Mouse (Mus musculus): ENCODE results near the gene Rhag. TPM values are rescaled to one million over a fixed set of nuclear protein-coding genes. Genes with fewer than 3 reads are reported as not detected.

Gene Rhag
- polyA plus RNA-seq, 1 experiment from 2014 or later: 71.2 TPM

- H3K4me2 ChIP-seq (ENCODE audit: low read depth, low read length): peak overlapping the region; percentile 99
- WGBS (ENCODE audit: insufficient replicate concordance): 7% methylated on average over 6 of the region's 6 CpGs
- TF ChIP-seq EP300 (IDR thresholded peaks at IDR 0.05; ENCODE audit: low read depth): no peak
- no peak for TF ChIP-seq CTCF (IDR thresholded peaks at IDR 0.05; ENCODE audit: low read depth)
Measured at GRCm38 (mm10) chr17:40879528-40879923, 68.6 kb downstream of the Rhag start.

GRCm38 (mm10) chr17:40879924-40880691 lies 69.2 kb downstream of the Rhag start, which contains the start of gene 9130008F23Rik:
Gene 9130008F23Rik, minus strand, starts transcription at chr17:40880559.
- no peaks in the 10 kb centered on the region for H3K36me3 ChIP-seq (replicated peaks; ENCODE audit: insufficient read depth, low read length)
- peak within 1 kb of the TSS; percentile 45; the same call in 1 of the 2 replicates for H3K27ac ChIP-seq (ENCODE audit: low read depth)
- DNase-seq (peak; percentile 54), ATAC-seq (peak; percentile 78)
- peak within 1 kb of the TSS; percentile 72 for H3K9ac ChIP-seq (replicated peaks)
- H3K4me3 ChIP-seq (ENCODE audit: low read depth, low read length): peak within 1 kb of the TSS; percentile 75
- H3K4me2 ChIP-seq (ENCODE audit: low read depth, low read length): peak within 1 kb of the TSS; percentile 99
- H3K9me3 ChIP-seq (ENCODE audit: low read length): no peaks in the 10 kb centered on the region
- H3K4me1 ChIP-seq (ENCODE audit: insufficient read depth): peaks cover 9% of the 10 kb centered on the region
- TF ChIP-seq CTCF (IDR thresholded peaks at IDR 0.05; ENCODE audit: low read depth): no peak
- TF ChIP-seq EP300 (IDR thresholded peaks at IDR 0.05; ENCODE audit: low read depth): no peak
- no peaks in the 10 kb centered on the region for H3K27me3 ChIP-seq (ENCODE audit: insufficient read depth, low read length)
- under 1% methylated on average over 40 of the region's 40 CpGs for WGBS (ENCODE audit: insufficient replicate concordance)

More at GRCm38 (mm10) chr17:40879528-40879923, 68.6 kb downstream of the Rhag start:
- peak overlapping the region; percentile 72 for H3K9ac ChIP-seq (replicated peaks)
- no peaks in the 10 kb centered on the region for H3K36me3 ChIP-seq (replicated peaks; ENCODE audit: insufficient read depth, low read length)
- DNase-seq (no peak), ATAC-seq (no peak)
- H3K27ac ChIP-seq (ENCODE audit: low read depth): no peak overlapping the region
- no peaks in the 10 kb centered on the region for H3K9me3 ChIP-seq (ENCODE audit: low read length)
- H3K4me3 ChIP-seq (ENCODE audit: low read depth, low read length): peak overlapping the region; percentile 75
- no peaks in the 10 kb centered on the region for H3K27me3 ChIP-seq (ENCODE audit: insufficient read depth, low read length)
- H3K4me1 ChIP-seq (ENCODE audit: insufficient read depth): peaks cover 9% of the 10 kb centered on the region

- no peak overlapping the region for H3K27ac ChIP-seq (ENCODE audit: low read depth)
- no peak overlapping the region for H3K4me3 ChIP-seq (ENCODE audit: low read depth, low read length)
- H3K27me3 ChIP-seq (ENCODE audit: insufficient read depth, low read length): no peaks in the 10 kb centered on the region
- no peak for ATAC-seq
- no peaks in the 10 kb centered on the region for H3K9me3 ChIP-seq (ENCODE audit: low read length)
- H3K36me3 ChIP-seq (replicated peaks; ENCODE audit: insufficient read depth, low read length): no peaks in the 10 kb centered on the region
- no peak overlapping the region for H3K9ac ChIP-seq (replicated peaks)
- peaks cover 9% of the 10 kb centered on the region for H3K4me1 ChIP-seq (ENCODE audit: insufficient read depth)
- no peak for TF ChIP-seq CTCF (IDR thresholded peaks at IDR 0.05; ENCODE audit: low read depth)
- no peak for TF ChIP-seq EP300 (IDR thresholded peaks at IDR 0.05; ENCODE audit: low read depth)
- WGBS (ENCODE audit: insufficient replicate concordance): 60% methylated on average over 6 of the region's 6 CpGs
- DNase-seq: no peak
- no peak overlapping the region for H3K4me2 ChIP-seq (ENCODE audit: low read depth, low read length)
Measured at GRCm38 (mm10) chr17:40882172-40882571, 71.2 kb downstream of the Rhag start.

GRCm38 (mm10) chr17:40885155-40885554 lies 74.2 kb downstream of the Rhag start:
- WGBS (ENCODE audit: insufficient replicate concordance): 79% methylated on average over 4 of the region's 4 CpGs
- H3K4me3 ChIP-seq (ENCODE audit: low read depth, low read length): no peak overlapping the region
- DNase-seq: no peak

GRCm38 (mm10) chr17:40887849-40888536 lies 77.1 kb downstream of the Rhag start:
- Histone ChIP-seq H3K4me2 (ENCODE audit: low read depth, low read length) (no peak overlapping the region), H3K9me3 (ENCODE audit: low read length) (no peaks in the 10 kb centered on the region), H3K27ac (ENCODE audit: low read depth) (no peak overlapping the region), H3K4me3 (ENCODE audit: low read depth, low read length) (no peak overlapping the region), H3K9ac (replicated peaks) (no peak overlapping the region), H3K4me1 (ENCODE audit: insufficient read depth) (no peaks in the 10 kb centered on the region), H3K27me3 (ENCODE audit: insufficient read depth, low read length) (no peaks in the 10 kb centered on the region), H3K36me3 (replicated peaks; ENCODE audit: insufficient read depth, low read length) (no peaks in the 10 kb centered on the region)
- ATAC-seq: no peak
- WGBS (ENCODE audit: insufficient replicate concordance): 54% methylated on average over 4 of the region's 4 CpGs
- no peak for DNase-seq
- TF ChIP-seq CTCF (IDR thresholded peaks at IDR 0.05; ENCODE audit: low read depth) (no peak), EP300 (IDR thresholded peaks at IDR 0.05; ENCODE audit: low read depth) (no peak)

More at GRCm38 (mm10) chr17:40885155-40885554, 74.2 kb downstream of the Rhag start:
- ATAC-seq: no peak
- no peaks in the 10 kb centered on the region for H3K36me3 ChIP-seq (replicated peaks; ENCODE audit: insufficient read depth, low read length)
- H3K9ac ChIP-seq (replicated peaks): no peak overlapping the region
- no peaks in the 10 kb centered on the region for H3K9me3 ChIP-seq (ENCODE audit: low read length)
- no peak overlapping the region for H3K4me2 ChIP-seq (ENCODE audit: low read depth, low read length)
- H3K27ac ChIP-seq (ENCODE audit: low read depth): no peak overlapping the region
- no peaks in the 10 kb centered on the region for H3K27me3 ChIP-seq (ENCODE audit: insufficient read depth, low read length)
- TF ChIP-seq CTCF (IDR thresholded peaks at IDR 0.05; ENCODE audit: low read depth) (no peak), EP300 (IDR thresholded peaks at IDR 0.05; ENCODE audit: low read depth) (no peak)
- peaks cover 4% of the 10 kb centered on the region; the same call in 1 of the 2 replicates for H3K4me1 ChIP-seq (ENCODE audit: insufficient read depth)

Other genes with a start within 250 kb of the Rhag start
- gene Esp6, start 249.6 kb upstream of the Rhag start, polyA plus RNA-seq (2015; fragmentation: Nextera tagmentation; extraction: Ambion mirVana): not detected in 2 replicates
- gene Esp4, start 212.5 kb upstream of the Rhag start, polyA plus RNA-seq (2015; fragmentation: Nextera tagmentation; extraction: Ambion mirVana): not detected in 2 replicates
- gene Esp3, start 179.1 kb upstream of the Rhag start, polyA plus RNA-seq (2015; fragmentation: Nextera tagmentation; extraction: Ambion mirVana): not detected in 2 replicates
- gene Esp1, start 84.0 kb upstream of the Rhag start, polyA plus RNA-seq (2015; fragmentation: Nextera tagmentation; extraction: Ambion mirVana): not detected in 2 replicates
- gene Crisp2, start 4.1 kb upstream of the Rhag start, polyA plus RNA-seq (2015; fragmentation: Nextera tagmentation; extraction: Ambion mirVana): 0.13 and 0.15 TPM in 2 replicates
- gene 9130008F23Rik, start 69.4 kb downstream of the Rhag start, polyA plus RNA-seq (2015; fragmentation: Nextera tagmentation; extraction: Ambion mirVana): 0.09 and 0.22 TPM in 2 replicates
- gene Glyatl3, start 103.2 kb downstream of the Rhag start, polyA plus RNA-seq (2015; fragmentation: Nextera tagmentation; extraction: Ambion mirVana): not detected in 2 replicates
- 49.7 and 52.0 TPM in 2 replicates for gene Mut, start 123.6 kb downstream of the Rhag start, polyA plus RNA-seq (2015; fragmentation: Nextera tagmentation; extraction: Ambion mirVana)
- 11.7 and 12.4 TPM in 2 replicates for gene Cenpq, start 123.9 kb downstream of the Rhag start, polyA plus RNA-seq (2015; fragmentation: Nextera tagmentation; extraction: Ambion mirVana)